Mouse (Mus musculus): Measurements from ENCODE around the gene Trpm3. TPM values are rescaled to one million over a fixed set of nuclear protein-coding genes. Genes with fewer than 3 reads are reported as not detected.

The Trpm3 gene
- polyA plus RNA-seq, 1 experiment from 2014 or later = 0.04 TPM

- Histone ChIP-seq H3K4me3 (ENCODE audit: inconsistent target) (no peak overlapping the region), H3K36me3 (ENCODE audit: inconsistent target) (no peaks in the 10 kb centered on the region), H3K27ac (no peak overlapping the region), H3K79me2 (ENCODE audit: inconsistent target) (no peaks in the 10 kb centered on the region)
- 48% methylated on average over 11 of the region's 11 CpGs for WGBS (ENCODE audit: missing documents)
Measured at GRCm38 (mm10) chr19:22884357-22884756, 745.5 kb downstream of the Trpm3 start.

- Histone ChIP-seq H3K36me3 (ENCODE audit: inconsistent target) (no peaks in the 10 kb centered on the region), H3K27ac (no peak overlapping the region), H3K4me3 (ENCODE audit: inconsistent target) (no peak overlapping the region), H3K79me2 (ENCODE audit: inconsistent target) (no peaks in the 10 kb centered on the region)
- 87% methylated on average over 5 of the region's 5 CpGs for WGBS (ENCODE audit: missing documents)
Measured at GRCm38 (mm10) chr19:22885051-22885450, 746.2 kb downstream of the Trpm3 start.

- no peak overlapping the region for H3K27ac ChIP-seq
- H3K79me2 ChIP-seq (ENCODE audit: inconsistent target) = no peaks in the 10 kb centered on the region
- WGBS (ENCODE audit: missing documents) = 82% methylated on average over 7 of the region's 7 CpGs
- no peak overlapping the region for H3K4me3 ChIP-seq (ENCODE audit: inconsistent target)
- no peaks in the 10 kb centered on the region for H3K36me3 ChIP-seq (ENCODE audit: inconsistent target)
Measured at GRCm38 (mm10) chr19:22901892-22902291, 763.0 kb downstream of the Trpm3 start.

GRCm38 (mm10) chr19:22902386-22902785, 763.5 kb downstream of the Trpm3 start:
- H3K36me3 ChIP-seq (ENCODE audit: inconsistent target) = no peaks in the 10 kb centered on the region
- H3K79me2 ChIP-seq (ENCODE audit: inconsistent target) = no peaks in the 10 kb centered on the region
- no peak overlapping the region for H3K27ac ChIP-seq
- no peak overlapping the region for H3K4me3 ChIP-seq (ENCODE audit: inconsistent target)
- WGBS (ENCODE audit: missing documents) = 87% methylated on average over 6 of the region's 6 CpGs

DNA sequence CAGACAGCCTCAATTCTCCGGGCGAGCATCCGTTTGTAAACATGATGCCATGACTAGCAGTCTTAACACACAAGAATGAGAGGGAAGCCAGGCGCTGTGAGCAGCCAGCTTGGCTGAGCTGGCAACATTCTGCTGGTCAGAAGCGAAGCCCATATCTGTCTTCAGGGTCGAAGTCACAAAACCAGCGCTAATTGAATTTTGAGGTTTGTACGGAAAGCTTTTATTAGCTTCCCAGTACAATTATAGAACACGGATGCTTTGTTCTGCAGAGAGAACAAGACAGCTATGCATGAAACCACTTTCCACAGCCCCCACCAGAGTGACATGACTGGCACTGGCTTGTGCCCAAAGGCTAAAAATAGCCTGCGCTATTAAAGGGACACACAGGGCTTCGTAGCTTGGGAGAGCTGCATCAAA, 766.2 kb downstream of the Trpm3 start:
- Histone ChIP-seq H3K4me3 (ENCODE audit: inconsistent target) (no peak overlapping the region), H3K36me3 (ENCODE audit: inconsistent target) (no peaks in the 10 kb centered on the region), H3K27ac (no peak overlapping the region), H3K79me2 (ENCODE audit: inconsistent target) (no peaks in the 10 kb centered on the region)
- WGBS (ENCODE audit: missing documents) = 57% methylated on average over 11 of the region's 11 CpGs

- H3K36me3 ChIP-seq (ENCODE audit: inconsistent target) = no peaks in the 10 kb centered on the region
- H3K27ac ChIP-seq = no peak overlapping the region
- H3K79me2 ChIP-seq (ENCODE audit: inconsistent target) = no peaks in the 10 kb centered on the region
- WGBS (ENCODE audit: missing documents) = 79% methylated on average over 6 of the region's 6 CpGs
- H3K4me3 ChIP-seq (ENCODE audit: inconsistent target) = no peak overlapping the region
Measured at GRCm38 (mm10) chr19:22910686-22911085, 771.8 kb downstream of the Trpm3 start.

- Histone ChIP-seq H3K27ac (no peak overlapping the region), H3K36me3 (ENCODE audit: inconsistent target) (no peaks in the 10 kb centered on the region), H3K4me3 (ENCODE audit: inconsistent target) (no peak overlapping the region), H3K79me2 (ENCODE audit: inconsistent target) (no peaks in the 10 kb centered on the region)
- 84% methylated on average over 4 of the region's 4 CpGs for WGBS (ENCODE audit: missing documents)
Measured at GRCm38 (mm10) chr19:22912971-22913370, 774.1 kb downstream of the Trpm3 start.

GRCm38 (mm10) chr19:22915868-22916642, 777.2 kb downstream of the Trpm3 start:
- Histone ChIP-seq H3K4me3 (ENCODE audit: inconsistent target) (no peak overlapping the region), H3K36me3 (ENCODE audit: inconsistent target) (no peaks in the 10 kb centered on the region), H3K27ac (no peak overlapping the region), H3K79me2 (ENCODE audit: inconsistent target) (no peaks in the 10 kb centered on the region)
- WGBS (ENCODE audit: missing documents) = 30% methylated on average over 16 of the region's 16 CpGs

- no peaks in the 10 kb centered on the region for H3K79me2 ChIP-seq (ENCODE audit: inconsistent target)
- WGBS (ENCODE audit: missing documents) = 50% methylated on average over 18 of the region's 18 CpGs
- H3K4me3 ChIP-seq (ENCODE audit: inconsistent target) = no peak overlapping the region
- H3K36me3 ChIP-seq (ENCODE audit: inconsistent target) = no peaks in the 10 kb centered on the region
- no peak overlapping the region for H3K27ac ChIP-seq
Measured at GRCm38 (mm10) chr19:22916643-22917344, 777.9 kb downstream of the Trpm3 start.

GRCm38 (mm10) chr19:22917345-22917735, 778.5 kb downstream of the Trpm3 start:
- Histone ChIP-seq H3K36me3 (ENCODE audit: inconsistent target) (no peaks in the 10 kb centered on the region), H3K79me2 (ENCODE audit: inconsistent target) (no peaks in the 10 kb centered on the region), H3K27ac (no peak overlapping the region), H3K4me3 (ENCODE audit: inconsistent target) (no peak overlapping the region)
- WGBS (ENCODE audit: missing documents) = 11% methylated on average over 1 of the region's 3 CpGs

DNA sequence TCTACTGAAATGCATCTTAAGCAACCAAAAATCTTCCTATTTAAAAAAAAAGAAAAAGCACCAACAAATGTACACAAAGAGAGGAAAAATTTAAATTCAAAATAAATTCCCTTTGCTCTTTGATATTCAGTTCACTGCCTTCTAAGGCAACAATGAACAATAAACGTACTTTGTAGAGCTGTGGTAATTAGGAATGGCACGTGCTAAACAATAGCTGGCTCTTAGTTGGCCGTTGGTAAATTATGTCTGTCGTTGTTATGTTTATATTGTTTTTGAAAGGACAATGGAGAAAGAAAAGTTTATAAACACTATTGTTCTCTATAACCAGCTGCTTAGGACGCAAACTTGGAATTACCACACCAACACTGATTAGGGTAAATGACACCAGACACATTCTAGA, 782.1 kb downstream of the Trpm3 start:
- no peak overlapping the region for H3K4me3 ChIP-seq (ENCODE audit: inconsistent target)
- no peak overlapping the region for H3K27ac ChIP-seq
- WGBS (ENCODE audit: missing documents) = 72% methylated on average over 5 of the region's 5 CpGs
- no peaks in the 10 kb centered on the region for H3K79me2 ChIP-seq (ENCODE audit: inconsistent target)
- H3K36me3 ChIP-seq (ENCODE audit: inconsistent target) = no peaks in the 10 kb centered on the region

- H3K27ac ChIP-seq = no peak overlapping the region
- H3K4me3 ChIP-seq (ENCODE audit: inconsistent target) = no peak overlapping the region
- 92% methylated on average over 18 of the region's 18 CpGs for WGBS (ENCODE audit: missing documents)
- no peaks in the 10 kb centered on the region for H3K36me3 ChIP-seq (ENCODE audit: inconsistent target)
- no peaks in the 10 kb centered on the region for H3K79me2 ChIP-seq (ENCODE audit: inconsistent target)
Measured at GRCm38 (mm10) chr19:22922871-22923670, 784.2 kb downstream of the Trpm3 start.

- 90% methylated on average over 3 of the region's 3 CpGs for WGBS (ENCODE audit: missing documents)
- Histone ChIP-seq H3K36me3 (ENCODE audit: inconsistent target) (no peaks in the 10 kb centered on the region), H3K27ac (no peak overlapping the region), H3K79me2 (ENCODE audit: inconsistent target) (no peaks in the 10 kb centered on the region), H3K4me3 (ENCODE audit: inconsistent target) (no peak overlapping the region)
Measured at GRCm38 (mm10) chr19:22925284-22925683, 786.4 kb downstream of the Trpm3 start.

DNA sequence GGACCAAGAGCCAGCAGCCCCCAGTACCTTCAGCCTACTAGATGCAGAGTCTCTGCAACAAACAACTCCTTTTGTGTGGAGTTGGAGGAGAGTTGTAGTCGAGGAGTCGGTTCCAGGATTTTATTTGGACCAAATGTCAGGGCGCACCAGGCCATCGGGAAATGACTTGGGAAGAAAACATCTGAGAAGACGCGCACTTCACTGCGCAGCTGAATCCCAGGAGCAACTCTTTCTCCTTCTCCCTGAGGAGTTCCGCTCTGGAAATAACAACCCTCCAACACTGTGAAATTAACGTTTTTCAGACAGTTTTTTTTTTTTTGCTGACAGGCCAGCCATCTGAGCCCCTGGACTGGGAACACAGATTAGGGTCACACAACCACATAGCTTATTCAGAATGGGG, 787.9 kb downstream of the Trpm3 start:
- Histone ChIP-seq H3K36me3 (ENCODE audit: inconsistent target) (no peaks in the 10 kb centered on the region), H3K4me3 (ENCODE audit: inconsistent target) (no peak overlapping the region), H3K79me2 (ENCODE audit: inconsistent target) (no peaks in the 10 kb centered on the region), H3K27ac (no peak overlapping the region)
- WGBS (ENCODE audit: missing documents) = 94% methylated on average over 8 of the region's 9 CpGs

- Histone ChIP-seq H3K36me3 (ENCODE audit: inconsistent target) (no peaks in the 10 kb centered on the region), H3K27ac (no peak overlapping the region), H3K79me2 (ENCODE audit: inconsistent target) (no peaks in the 10 kb centered on the region), H3K4me3 (ENCODE audit: inconsistent target) (no peak overlapping the region)
- WGBS (ENCODE audit: missing documents) = 89% methylated on average over 6 of the region's 6 CpGs
Measured at GRCm38 (mm10) chr19:22928366-22928765, 789.5 kb downstream of the Trpm3 start.
